Mouse (Mus musculus) CD4-positive naive resting alpha-beta T cell, adult 76 days (primary cell): ENCODE data around the gene Tex13b. TPM values are rescaled to one million over a fixed set of nuclear protein-coding genes. Genes with fewer than 3 reads are reported as not detected.

Experiments used
- total RNA-seq: library from RNA; stranded (reverse); gene quantifications from one replicate; pipeline ENCODE4 v1.2.4, GENCODE M21; 2023

The Tex13b gene
- total RNA-seq, result not detected

DNA sequence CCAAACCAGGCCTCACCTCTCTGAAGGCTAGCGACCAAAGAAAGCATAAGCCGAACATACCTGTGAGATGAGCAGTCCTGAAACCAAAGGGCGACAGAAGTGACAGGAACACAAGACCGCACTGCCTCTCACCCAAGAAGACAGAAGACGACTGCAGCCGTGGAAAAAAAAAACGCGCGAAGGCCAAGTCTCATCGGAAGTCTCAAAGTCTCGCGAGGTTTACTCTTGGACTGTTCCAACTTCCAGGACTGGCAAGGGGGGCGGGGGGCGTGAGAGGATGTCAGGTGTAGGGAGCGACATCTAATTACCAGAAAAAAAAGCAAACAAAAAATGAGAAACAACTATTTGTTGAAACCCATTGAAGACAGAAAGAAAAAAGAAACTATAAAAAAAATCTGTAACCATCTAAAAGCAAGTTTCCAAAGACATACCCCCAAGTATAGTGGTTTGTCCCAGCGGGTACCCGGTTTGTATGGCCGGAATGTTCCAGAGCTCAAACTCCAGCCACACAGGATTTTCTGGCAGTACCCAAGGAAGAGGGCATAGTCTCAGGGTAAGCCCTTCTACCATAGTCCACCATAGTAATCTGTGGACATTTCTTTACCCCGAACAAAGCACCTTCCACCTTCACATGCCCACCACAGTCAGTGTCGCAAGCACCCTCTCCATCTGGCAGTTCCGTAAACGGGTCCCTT, at the start of gene Tex13b:
TSS of gene Tex13b (minus strand) at position 122 of the 695 bp plus-strand sequence.

Other genes with a start within 250 kb of the Tex13b start
- gene Tsc22d3, start 212.8 kb downstream of the Tex13b start, total RNA-seq, result 915 TPM
- gene Mid2, start 148.8 kb downstream of the Tex13b start, total RNA-seq, result 0.26 TPM
- not detected for gene Vsig1, start 94.2 kb upstream of the Tex13b start, total RNA-seq
- gene Psmd10, start 143.3 kb upstream of the Tex13b start, total RNA-seq, result 13.6 TPM
- 22.5 TPM for gene Atg4a, start 143.5 kb upstream of the Tex13b start, total RNA-seq